Mouse (Mus musculus) right cerebral cortex, postnatal 36 days (tissue): Measurements from ENCODE around the gene Cnmd.

Experiments
- DNase-seq, 2 experiments: peaks; one replicate each; pipeline ENCODE4 v3.0.0; 2022; ENCODE audit warnings: low spot score in 2 of 2, mixed read lengths in 1 of 2

Cnmd gene

DNA sequence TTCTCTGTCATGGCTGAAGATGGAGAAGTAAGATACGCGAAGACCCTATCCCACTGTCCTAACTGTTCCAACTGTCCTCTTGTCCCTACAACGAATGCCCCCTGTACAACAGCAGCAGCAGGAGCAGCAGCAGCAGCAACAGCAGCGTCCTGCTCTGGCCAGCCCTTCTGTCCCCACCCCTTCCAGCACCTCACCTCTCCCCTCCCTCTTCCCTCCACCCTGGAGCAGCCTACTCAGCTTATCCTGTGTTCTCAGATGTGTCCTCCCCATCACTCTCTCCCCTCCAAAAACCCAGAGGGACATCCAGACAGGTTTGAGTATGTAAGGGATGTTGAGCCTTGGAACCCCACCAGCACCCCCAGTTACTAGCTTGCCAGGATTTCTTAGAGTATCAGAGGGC is at the start of gene Cnmd:
Cnmd (minus strand) TSS at position 170 of the 400 bp plus-strand sequence.
- no peak for DNase-seq

DNA sequence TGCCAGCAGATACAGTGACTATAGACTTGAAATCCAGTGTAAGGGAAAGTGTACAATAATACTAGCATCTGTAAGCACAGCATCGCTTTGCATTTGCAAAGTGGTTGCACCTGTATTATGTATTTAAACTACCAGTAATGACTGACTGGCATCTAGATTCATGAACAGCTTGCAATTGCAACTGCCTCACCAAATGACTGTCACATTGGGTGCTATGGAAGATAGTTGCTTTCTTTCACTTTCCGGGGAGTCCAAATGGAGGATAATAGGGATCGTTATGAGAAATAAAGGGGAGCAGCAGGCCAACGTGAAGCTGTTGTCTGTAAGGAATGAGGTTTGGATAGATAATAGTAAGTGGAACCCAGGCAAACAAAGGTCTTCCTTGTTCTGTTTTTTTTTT is 49.3 kb upstream of the Cnmd start:
- DNase-seq: no peak

DNA sequence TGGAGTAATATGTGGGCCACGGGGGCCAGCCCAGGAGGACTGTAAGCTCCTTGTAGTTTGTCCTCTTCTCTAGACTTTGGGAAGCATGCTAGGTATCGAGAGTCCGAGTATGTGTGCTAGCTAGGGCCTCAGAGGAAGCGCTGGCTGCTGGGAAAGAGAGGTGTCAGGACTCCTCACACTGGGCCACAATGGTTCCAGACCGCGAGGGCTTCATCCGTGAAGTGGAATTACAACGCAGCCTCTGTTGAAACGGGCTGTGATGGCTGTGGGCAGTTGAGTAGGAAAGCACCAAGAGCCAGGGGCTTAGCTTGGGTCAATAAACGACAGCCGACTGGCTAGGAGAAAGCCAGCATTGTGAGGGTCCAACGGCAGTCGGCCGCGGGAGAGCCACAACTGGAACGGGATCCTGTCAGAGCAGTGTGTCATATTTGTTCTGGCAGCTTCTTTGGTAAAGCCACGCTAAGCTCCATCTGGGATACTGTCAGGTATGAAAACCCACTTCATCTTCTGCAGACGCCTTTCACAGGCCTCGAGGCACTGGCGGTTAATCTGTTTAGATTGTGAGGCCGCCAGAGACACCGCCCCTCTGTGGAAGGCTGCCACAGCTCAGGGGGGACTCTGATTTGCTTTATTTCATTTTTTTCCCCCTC is 41.7 kb upstream of the Cnmd start:
- DNase-seq: no peak

DNA sequence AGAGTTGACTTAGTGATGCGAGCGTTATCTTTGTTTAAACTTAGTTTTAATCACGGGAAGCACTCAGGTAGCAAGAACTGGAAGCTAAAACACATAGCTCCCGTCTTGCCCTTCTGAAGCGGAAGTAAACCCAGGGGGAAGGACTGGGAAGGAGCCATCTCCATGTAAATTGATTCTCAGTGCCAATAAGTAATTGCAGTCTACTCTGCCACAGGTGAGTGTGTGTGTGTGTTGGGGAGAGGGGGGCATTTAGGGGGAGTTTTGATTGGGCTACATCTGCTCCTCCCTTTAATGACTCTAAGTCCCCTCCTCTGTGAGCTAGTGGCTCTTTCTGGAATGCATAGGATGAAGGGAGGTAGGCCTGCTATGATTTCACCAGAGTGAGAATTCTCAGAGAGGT is 39.6 kb upstream of the Cnmd start:
- DNase-seq: no peak

DNA sequence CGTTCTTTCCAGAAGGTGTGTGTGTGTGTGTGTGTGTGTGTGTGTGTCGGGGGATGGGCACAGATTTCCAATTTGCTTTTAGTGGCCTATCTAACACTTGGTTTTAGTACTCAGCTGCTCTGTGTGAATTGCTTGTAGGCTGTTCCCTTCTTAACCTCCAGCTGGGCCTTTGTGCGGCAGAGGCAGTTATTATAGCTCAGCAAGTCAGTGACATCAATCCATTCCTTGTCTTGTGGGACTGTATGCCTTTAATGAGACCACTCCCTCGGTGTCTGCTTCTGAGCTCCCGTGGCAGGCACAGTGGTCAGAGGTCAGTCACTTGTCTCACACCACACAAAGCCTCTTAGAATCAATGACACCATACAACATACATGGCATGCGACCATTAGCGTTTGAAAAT is 39.1 kb upstream of the Cnmd start:
- DNase-seq: no peak

DNA sequence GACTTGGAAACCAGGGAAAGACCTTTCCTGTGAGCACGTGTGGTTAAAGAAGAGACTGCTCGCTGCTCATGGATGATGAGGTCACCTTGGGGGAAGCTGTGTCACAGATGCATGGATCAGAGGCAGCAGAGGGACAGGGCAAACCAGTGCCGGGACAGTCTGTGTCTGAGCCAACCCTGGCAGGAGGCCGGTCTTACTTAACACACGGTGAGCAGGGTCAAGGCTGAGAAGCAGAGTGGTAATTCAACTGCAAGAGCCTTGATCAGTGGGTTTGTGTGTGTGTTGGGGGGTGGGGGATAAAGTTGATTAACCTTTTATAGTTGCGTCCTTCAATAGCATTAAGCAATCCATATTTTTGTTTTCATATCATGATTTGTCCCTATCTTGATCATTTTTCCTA is 37.4 kb upstream of the Cnmd start:
- DNase-seq: no peak

DNA sequence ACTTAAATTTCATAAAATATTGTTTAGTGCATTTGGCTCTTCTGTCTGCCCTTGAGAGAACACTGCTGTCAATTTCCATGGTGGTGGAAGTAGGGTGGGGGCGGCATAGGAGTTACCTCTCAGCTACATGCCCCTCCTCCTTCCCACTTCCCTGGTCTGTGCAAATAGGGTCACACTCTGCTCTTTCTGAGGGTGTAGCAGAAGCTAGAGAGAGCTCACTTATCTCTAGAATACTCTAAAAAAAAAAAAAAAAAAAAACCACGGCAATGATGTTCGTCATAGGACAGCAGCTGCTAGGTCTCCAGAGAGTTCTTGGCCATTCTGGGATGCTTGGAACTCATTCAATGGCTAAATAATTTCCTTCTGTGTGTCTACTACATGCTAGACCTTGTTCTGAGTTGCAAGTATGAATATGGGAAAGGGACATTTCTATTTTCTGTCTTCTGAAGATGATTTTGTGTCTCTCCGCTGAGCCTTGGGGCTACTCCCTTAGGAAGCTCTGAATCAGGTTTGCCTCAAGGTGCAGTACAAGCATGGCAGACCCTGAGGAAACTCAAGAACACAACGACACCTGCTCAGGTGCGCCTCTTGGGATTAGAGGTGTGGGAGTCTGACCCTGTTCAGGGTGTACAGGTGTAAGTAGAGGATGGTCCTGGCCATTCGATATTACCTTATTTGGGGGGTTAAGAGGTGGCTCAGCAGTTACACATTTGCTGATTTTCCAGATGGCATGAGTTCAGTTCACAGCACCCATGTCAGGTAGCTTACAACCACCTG is 28.3 kb upstream of the Cnmd start:
- DNase-seq: no peak

DNA sequence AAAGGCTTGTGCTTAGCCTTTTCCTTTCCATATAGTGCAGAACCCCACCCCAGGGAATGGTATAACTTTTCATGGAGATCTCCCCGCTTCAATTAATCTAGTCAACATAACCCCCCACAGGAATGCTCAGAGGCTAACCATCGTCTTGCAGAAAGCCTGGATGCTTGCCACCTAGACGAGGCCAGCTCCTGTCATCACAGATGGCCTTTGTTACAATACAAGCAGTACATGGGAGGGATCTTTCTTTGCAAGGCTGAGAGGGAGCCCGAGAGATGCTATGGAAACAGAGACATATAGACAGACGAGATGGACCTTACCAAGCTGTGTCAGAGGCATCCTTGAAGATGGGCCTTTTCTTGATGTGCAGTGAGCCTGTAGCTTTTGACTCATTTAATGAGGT is 18.7 kb upstream of the Cnmd start:
- DNase-seq: no peak

DNA sequence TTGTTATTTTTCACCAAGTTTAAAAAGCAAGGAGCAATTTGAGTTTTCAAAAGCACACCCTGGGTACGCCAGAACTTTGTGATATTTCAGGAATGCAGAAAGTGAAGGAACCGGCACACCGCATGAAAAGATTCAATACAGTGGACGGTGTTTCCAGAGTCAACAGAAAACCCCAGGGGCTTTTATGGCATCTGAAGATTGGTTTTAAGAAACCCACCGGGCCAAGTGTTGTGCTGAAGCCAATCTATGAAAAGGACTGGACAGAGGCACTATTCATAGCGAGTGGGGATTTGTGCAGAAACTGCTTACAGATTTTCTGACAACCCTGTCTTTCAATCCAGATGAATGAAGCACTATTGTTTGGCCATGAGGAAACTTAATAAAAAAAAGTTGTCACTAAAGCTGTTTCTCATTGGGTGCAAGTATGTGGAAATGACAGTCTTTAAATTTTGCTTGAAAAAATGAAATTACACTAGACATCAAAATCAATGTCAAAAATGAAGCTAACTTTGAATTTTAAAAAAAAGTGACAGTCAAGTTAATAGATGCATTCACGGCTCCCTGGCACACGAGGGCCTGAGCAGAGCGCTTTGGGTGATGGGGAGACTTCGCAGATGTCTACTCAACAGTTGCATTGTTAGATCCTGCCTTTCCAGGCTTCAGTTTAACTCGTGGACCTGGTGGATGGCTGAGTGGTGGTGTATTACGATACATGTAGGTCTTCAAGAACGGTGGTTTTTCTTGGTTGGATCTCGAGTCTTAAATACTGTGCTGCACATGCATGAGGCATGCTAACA is 16.1 kb upstream of the Cnmd start:
- DNase-seq: no peak

DNA sequence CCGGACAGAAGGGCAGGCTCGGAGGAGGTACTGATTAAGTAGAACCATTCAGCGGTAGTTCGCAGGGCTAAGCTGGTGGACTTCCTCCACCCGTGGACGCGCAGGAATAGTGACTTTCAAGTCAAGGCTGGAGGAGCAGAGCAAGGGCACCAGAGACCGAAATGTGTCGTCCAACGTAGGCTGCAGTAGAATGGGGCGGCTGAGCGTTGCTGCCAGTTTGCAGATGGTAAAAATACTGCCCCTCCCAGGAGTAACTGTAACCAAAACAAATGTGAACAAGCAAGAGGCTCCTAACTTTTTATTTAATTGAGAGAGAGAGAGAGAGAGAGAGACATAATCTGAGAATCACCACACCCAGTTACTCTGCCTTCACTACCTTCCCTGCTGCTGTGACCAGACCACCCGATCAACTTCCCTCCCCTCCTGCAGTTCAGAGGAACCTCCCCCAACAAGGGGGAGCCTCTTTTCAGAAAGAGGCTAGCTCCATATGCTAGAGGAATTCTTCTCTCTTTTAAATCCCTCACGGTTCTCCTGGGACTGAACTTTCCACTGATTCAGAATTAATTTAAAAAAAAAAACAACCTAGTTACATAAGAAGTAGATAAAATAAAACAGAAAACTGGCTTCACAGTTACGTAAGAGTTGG is 15.3 kb upstream of the Cnmd start:
- no peak for DNase-seq

DNA sequence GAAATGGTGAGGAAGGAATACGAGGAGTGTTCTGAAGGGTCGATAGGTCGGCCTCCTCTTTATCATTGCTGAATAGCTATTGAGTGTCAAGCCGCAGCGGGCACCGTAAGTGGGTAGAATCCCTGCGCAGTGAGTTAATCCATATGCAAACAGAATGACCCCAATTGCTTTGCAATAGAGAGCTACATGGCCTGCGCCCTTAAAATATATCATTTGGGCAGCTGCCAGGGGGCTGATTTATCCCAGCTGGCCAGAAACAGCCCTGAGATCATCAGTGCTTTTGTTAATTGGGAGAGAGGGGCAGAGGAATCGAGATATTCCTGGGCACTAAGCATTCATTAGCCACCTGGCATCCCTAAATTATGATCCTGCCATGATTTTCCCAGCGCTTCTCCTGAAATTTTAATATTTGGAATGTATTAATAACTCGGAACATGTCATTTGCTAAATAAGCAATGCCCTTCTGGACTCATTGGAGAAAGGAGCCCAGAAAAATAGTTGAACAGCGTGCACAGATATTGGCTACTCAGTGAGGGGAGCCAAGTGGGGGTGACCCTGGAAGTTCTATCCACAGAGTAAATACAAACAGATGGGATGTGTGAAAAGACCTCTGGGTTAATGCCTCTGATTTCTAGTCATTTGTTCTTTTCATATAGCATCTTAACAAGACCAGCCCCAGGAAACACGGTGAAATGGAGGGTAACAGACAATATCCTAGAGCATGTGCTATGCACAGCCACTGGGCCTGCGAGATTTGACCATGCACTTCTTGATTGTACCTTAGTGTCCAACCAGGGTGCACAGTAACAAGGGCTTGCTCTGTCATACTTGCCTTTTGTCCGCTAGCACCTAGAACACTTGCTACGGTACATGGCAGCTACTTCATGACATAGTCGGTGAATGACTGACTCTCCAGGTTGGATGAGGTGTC is 11.4 kb upstream of the Cnmd start:
- no peak for DNase-seq

DNA sequence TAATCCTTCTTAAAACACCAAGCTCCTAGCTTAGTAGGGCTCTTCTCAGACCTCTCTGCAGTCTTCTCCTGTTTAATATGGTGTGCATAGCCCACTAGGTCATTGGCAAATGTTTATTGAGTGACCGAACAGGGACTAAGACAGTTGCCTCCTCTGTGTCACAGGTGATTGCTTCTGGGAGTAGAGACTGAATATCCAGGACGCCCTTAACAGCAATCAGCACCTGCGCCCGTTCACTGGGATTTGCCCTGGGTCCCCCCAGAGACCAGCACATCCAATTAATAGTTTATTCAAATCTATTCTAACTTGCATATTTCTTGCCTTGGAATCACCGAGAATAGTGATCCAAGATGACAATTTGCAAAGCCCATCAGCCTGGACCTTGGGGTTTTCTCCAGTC is 10.6 kb upstream of the Cnmd start:
- DNase-seq: no peak

DNA sequence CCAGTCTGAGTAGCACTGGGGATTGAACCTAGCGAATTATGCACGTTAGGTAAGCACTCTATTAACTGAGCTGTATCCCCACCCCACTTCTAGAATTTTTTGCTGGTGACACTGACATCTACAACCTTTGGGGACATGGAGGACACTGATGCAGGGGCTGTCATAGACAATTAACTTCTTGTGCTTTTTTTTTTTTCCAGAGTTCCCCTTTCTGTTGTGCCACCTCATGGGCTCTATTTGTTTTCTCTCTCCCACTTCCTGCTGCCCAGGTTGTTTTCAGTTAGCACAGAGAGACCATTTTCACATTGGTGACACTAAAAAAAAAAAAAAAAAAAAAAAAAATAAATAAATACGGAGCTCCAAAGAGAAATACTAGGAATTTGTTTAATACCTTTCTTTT is 9.0 kb upstream of the Cnmd start:
- no peak for DNase-seq

DNA sequence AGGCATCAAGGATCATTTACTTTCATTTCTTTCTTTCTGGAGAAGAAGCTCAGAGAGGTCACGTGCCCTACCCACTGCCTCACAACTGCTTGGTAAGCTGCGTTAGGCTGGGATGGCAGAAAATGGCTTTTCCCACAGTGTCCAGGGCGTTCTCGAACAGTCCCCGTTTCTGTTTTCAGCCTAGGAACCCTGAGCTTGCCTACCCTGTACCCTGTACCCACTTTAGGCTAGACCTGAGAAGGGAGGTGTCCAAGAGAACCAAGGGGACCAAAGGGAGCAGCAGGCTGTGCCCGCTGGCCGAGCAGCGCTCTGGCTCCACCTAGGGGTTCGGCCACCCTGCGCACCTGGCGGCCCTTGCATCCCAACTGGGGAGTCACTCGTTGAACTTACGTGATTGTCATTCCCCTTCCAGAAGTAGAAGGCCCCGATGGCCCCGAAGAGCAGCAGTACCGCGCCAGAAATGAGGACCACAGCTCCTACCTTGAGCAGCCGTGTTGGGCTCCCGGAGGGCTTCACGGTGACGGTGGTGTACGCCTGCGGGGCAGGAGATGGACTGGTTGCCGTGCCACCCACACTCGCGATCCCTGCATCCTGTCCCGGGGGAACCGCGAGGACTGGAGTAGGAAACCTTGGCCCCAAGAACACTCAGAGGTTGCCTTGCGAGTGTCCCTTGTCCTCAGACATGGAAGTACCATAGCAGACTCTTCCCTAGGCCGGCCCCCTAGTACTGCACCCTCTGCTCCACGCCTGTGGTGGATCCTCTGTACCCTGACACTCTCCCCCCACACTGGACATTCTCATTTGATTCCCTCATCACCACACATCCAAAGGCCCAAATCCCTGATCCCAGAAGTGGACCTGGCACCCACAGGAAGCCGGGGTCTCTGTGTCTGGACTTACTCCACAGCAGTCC is 709 bp downstream of the Cnmd start:
- DNase-seq: no peak

DNA sequence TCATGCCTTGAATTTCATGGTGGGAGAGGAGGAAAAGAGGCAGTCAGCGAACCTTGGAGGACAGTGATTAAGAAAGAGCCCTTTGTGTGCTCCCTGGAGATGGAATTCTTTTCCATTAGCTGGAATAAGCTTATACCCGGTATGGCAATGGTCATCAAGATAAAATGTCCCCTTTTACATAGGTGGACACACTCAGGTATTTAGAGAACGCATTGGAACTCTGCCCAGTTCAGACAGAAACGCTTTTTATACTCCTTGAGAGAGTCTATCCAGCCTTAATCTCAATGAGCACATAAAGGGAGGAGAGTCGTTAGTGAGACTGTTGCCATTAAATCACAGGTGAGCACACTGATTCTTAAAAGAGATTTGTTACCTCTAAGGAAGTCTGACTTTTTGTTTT is 1.5 kb downstream of the Cnmd start:
- no peak for DNase-seq

DNA sequence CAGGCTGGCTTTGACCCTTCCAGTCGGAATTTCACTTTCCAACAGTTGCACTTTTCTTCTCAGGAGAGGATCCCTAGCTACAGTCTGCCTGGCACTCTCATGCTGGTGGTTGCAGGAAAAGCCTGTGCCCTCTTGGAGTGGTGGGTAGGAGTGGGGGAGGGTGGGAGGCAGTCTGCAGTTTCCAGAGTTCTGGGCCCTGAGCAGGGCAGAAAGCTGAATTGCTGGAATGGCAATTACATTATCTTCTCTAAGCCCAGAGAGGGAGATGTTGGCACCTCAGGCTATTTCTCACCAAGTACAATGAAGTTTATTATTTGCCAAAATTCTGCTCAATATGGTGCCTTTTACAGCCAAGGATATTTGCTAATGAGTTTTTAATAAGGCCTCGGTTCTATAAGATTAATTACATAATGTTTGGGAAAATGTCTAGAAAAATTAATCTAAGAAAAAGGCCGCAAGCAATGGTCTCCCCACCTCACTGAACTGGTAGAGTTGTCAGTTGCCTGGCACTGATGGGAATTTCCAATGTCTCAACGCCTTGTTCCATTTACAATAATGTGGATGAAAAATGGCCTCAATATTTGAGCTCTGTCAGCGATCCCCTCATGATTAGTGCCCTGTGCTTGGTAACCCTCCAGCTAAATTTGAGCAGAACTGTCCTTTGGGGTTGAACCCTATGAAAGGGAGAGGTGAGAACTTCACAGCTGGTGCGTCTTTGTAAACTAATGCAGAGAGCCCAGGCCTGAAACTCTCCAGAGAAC is 3.0 kb downstream of the Cnmd start:
- no peak for DNase-seq

DNA sequence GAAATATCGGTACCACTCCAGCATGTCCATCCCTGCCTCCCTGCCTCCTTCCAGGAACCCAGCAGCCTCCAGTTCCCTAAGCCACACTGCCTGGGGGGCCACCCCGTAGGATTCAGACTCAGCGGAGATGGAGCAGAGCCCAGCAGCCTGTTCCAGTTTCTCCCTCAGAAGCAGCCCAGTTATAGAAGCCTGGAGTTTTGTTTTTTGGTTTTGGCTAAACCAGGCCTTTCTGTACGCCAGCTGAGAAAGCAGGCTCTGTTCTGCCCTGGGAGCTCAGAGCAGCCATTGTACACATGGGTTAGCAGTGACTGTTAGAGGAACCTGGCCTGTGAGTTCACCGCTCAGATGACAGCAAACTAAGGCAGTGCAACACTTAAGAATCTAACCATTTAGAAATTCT is 3.7 kb downstream of the Cnmd start:
- DNase-seq: peak; percentile 54 to 57

DNA sequence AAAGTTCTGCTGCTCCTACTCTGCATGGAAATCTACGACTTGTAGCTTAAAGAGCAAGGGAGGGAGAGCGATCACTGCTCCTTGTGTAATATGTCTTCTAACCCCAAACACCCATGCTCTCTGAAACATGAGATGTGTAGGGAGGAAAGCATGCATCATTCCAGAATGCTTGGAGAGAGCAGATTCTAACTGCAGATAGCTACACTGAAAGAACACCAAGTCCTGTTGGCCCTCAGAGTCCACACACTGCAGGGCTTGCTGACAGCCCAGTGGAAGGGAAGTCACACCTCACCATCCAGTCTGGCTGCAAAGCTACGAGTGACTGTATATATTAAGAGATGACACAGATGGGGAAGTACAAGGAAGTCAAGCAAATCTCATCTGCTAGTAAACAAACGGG is 9.3 kb downstream of the Cnmd start:
- no peak for DNase-seq

DNA sequence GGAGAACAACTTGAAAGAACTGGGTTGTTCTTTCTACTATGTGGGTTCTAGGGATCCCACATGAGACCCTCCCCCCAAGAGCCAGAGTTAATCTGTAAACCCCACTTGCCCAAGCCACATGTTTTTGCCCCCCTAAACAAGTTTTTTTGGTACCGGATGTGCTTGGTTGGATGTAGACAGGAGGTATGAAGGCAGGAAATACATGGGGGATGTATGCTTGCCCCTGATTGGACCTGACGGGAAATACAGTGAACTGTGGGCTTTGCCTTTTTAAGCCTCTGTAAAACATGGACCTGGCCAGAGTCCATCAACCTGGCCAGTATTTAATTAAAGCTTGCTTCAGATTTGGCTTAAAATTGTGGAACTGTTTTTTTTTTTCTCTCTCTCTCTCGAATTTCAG is 12.3 kb downstream of the Cnmd start:
- DNase-seq: no peak
